Mouse (Mus musculus): ENCODE results near the gene Rbm47. TPM values are rescaled to one million over a fixed set of nuclear protein-coding genes. Genes with fewer than 3 reads are reported as not detected.

Rbm47 gene
- polyA plus RNA-seq (2014; fragmentation: Nextera tagmentation; extraction: Ambion mirVana) = 1.6 and 1.8 TPM in 2 replicates

DNA sequence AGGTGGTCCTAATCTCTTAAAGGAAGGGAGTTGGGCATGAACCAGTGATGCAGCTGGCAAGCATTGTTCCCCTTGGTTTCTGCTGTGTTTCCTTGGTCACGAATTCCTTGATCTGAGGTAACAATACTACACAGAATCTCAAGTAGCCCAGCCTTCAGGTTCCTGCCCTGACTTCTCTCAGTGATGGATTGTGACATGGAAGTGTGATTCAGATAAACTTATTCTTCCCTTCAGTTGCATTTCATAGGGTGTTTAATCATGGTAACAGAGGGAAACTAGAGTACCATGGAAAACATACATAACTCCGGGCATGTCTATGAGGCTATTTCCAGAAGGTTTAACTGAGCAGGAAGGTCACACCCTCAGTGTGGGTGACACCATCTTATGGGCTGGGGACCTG, at the start of gene Rbm47:
TSS of gene Rbm47 (minus strand) at position 101 of the 400 bp plus-strand sequence.
- ATAC-seq (ENCODE audit: insufficient number of reproducible peaks, insufficient read depth, low FRiP score, low read depth) = no peak
- H3K36me3 ChIP-seq (ENCODE audit: control insufficient read depth, insufficient read depth, low read length) = no peaks in the 10 kb centered on the region
- H3K9ac ChIP-seq (ENCODE audit: low read length) = no peak within 1 kb of the TSS
- H3K9me3 ChIP-seq (ENCODE audit: control insufficient read depth, low read length) = 0 out of 2 replicates have a peak, but pooled peaks cover 3% of the 10 kb centered on the region
- peaks cover 0 to 3% of the 10 kb centered on the region in 2 experiments; a peak in 1 of 4 replicates for H3K4me1 ChIP-seq (ENCODE audit: control insufficient read depth in 2 of 2, insufficient read depth in 2 of 2, low read length in 2 of 2)
- no peak within 1 kb of the TSS for H3K27ac ChIP-seq (replicated peaks in 1 of 2; ENCODE audit: control insufficient read depth in 1 of 2, insufficient read depth in 1 of 2, low read depth in 2 of 2, low read length in 2 of 2)
- 81% methylated on average over 2 of the region's 2 CpGs for WGBS
- no peak within 1 kb of the TSS for H3K4me3 ChIP-seq (ENCODE audit: control insufficient read depth in 1 of 2, insufficient read depth in 1 of 2, low read depth in 1 of 2, low read length in 2 of 2)
- no peaks in the 10 kb centered on the region for H3K27me3 ChIP-seq (ENCODE audit: control insufficient read depth, insufficient read depth, low read length)
- H3K4me2 ChIP-seq (ENCODE audit: low read length) = no peak within 1 kb of the TSS

DNA sequence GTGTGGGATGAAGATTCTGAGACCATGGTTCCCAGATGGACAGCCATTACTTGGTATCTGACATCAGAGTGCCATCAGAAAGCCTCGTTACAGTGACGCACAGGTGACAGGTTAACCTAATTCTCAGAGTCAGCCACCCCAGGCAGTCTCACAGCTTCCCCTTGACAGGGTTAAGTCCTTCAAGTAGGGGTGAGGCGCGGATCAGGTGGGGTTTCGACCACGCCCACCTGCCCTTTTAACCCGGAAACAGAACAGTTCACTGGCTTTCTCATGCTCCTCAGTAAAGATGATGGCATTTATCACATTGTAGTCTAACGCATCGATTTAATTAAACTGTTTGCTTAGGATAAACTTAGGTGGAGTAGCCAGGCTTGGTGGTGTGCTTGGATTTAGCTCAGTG, 47.7 kb upstream of the Rbm47 start:
- WGBS = 74% methylated on average over 9 of the region's 9 CpGs
- Histone ChIP-seq H3K27me3 (ENCODE audit: control insufficient read depth, insufficient read depth, low read length) (no peaks in the 10 kb centered on the region), H3K4me2 (ENCODE audit: low read length) (no peak overlapping the region), H3K9ac (ENCODE audit: low read length) (no peak overlapping the region), H3K9me3 (ENCODE audit: control insufficient read depth, low read length) (no peaks in the 10 kb centered on the region), H3K27ac (replicated peaks in 1 of 2; ENCODE audit: control insufficient read depth in 1 of 2, insufficient read depth in 1 of 2, low read depth in 2 of 2, low read length in 2 of 2) (no peak overlapping the region), H3K4me3 (ENCODE audit: control insufficient read depth in 1 of 2, insufficient read depth in 1 of 2, low read depth in 1 of 2, low read length in 2 of 2) (no peak overlapping the region), H3K36me3 (ENCODE audit: control insufficient read depth, insufficient read depth, low read length) (no peaks in the 10 kb centered on the region), H3K4me1 (ENCODE audit: control insufficient read depth in 2 of 2, insufficient read depth in 2 of 2, low read length in 2 of 2) (peaks cover 0 to 5% of the 10 kb centered on the region in 2 experiments; a peak in 1 of 4 replicates)
- no peak for ATAC-seq (ENCODE audit: insufficient number of reproducible peaks, insufficient read depth, low FRiP score, low read depth)

DNA sequence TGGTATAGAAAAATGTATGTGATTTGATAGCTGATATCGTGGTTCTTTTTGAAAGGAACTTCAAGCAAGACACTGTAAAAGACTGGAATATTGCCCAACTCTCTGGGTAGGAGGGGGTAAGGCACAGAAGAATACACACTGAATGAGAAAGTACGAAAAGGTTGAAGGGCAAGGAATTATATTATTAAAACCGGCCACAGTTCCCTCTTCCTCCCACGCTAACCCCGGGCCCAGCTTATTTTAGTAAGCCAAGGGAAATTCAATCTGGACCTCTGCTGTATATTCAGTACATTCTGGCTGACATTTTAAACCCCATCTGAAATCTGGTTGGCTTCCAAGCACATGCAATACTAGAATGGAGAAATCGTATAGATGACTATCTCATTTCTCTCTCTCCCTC, 46.8 kb upstream of the Rbm47 start:
- ATAC-seq (ENCODE audit: insufficient number of reproducible peaks, insufficient read depth, low FRiP score, low read depth) = no peak
- Histone ChIP-seq H3K4me3 (ENCODE audit: control insufficient read depth in 1 of 2, insufficient read depth in 1 of 2, low read depth in 1 of 2, low read length in 2 of 2) (no peak overlapping the region), H3K9ac (ENCODE audit: low read length) (no peak overlapping the region), H3K27me3 (ENCODE audit: control insufficient read depth, insufficient read depth, low read length) (no peaks in the 10 kb centered on the region), H3K4me1 (ENCODE audit: control insufficient read depth in 2 of 2, insufficient read depth in 2 of 2, low read length in 2 of 2) (peaks cover 0 to 5% of the 10 kb centered on the region in 2 experiments; a peak in 1 of 4 replicates), H3K9me3 (ENCODE audit: control insufficient read depth, low read length) (no peaks in the 10 kb centered on the region), H3K4me2 (ENCODE audit: low read length) (no peak overlapping the region), H3K27ac (replicated peaks in 1 of 2; ENCODE audit: control insufficient read depth in 1 of 2, insufficient read depth in 1 of 2, low read depth in 2 of 2, low read length in 2 of 2) (no peak overlapping the region), H3K36me3 (ENCODE audit: control insufficient read depth, insufficient read depth, low read length) (no peaks in the 10 kb centered on the region)
- WGBS = 82% methylated on average over 6 of the region's 6 CpGs

DNA sequence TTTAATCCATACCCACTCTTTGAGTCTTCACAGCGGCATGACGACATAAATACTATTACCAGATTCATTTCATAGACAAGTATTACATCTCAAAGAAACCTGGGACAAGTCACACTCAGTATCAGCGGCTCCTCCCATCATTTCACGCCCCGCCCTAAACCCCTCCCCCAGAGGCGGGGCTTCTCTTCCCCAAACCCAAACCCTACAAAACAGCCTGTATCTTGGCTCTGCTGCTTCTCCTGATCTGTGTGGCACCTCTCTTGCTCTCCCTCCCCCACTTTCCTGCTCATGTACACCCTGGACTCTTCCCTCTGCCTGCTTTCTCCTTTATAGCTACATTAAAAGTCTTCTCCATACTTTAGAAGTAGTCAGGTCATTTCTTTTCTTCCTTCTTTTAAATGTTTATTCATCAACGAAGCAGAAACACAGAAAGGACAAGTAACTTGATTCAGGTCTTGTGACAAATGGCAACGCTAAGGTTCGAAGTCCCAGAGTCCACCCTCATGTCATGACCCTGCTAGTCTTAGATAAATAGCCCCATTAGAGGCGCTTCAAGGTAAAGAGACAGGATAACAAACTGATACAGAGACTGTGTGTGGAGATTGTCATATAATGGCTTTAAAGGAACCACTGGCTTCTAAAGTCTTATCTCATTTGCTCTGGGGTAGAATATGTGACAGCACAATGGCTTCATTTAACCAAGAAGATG, 42.8 kb upstream of the Rbm47 start:
- Histone ChIP-seq H3K4me2 (ENCODE audit: low read length) (no peak overlapping the region), H3K4me1 (ENCODE audit: control insufficient read depth in 2 of 2, insufficient read depth in 2 of 2, low read length in 2 of 2) (peaks cover 0 to 5% of the 10 kb centered on the region in 2 experiments; a peak in 1 of 4 replicates), H3K27ac (replicated peaks in 1 of 2; ENCODE audit: control insufficient read depth in 1 of 2, insufficient read depth in 1 of 2, low read depth in 2 of 2, low read length in 2 of 2) (no peak overlapping the region), H3K9me3 (ENCODE audit: control insufficient read depth, low read length) (no peaks in the 10 kb centered on the region), H3K9ac (ENCODE audit: low read length) (no peak overlapping the region), H3K27me3 (ENCODE audit: control insufficient read depth, insufficient read depth, low read length) (no peaks in the 10 kb centered on the region), H3K4me3 (ENCODE audit: control insufficient read depth in 1 of 2, insufficient read depth in 1 of 2, low read depth in 1 of 2, low read length in 2 of 2) (no peak overlapping the region), H3K36me3 (ENCODE audit: control insufficient read depth, insufficient read depth, low read length) (no peaks in the 10 kb centered on the region)
- ATAC-seq (ENCODE audit: insufficient number of reproducible peaks, insufficient read depth, low FRiP score, low read depth) = no peak
- 55% methylated on average over 10 of the region's 10 CpGs for WGBS

DNA sequence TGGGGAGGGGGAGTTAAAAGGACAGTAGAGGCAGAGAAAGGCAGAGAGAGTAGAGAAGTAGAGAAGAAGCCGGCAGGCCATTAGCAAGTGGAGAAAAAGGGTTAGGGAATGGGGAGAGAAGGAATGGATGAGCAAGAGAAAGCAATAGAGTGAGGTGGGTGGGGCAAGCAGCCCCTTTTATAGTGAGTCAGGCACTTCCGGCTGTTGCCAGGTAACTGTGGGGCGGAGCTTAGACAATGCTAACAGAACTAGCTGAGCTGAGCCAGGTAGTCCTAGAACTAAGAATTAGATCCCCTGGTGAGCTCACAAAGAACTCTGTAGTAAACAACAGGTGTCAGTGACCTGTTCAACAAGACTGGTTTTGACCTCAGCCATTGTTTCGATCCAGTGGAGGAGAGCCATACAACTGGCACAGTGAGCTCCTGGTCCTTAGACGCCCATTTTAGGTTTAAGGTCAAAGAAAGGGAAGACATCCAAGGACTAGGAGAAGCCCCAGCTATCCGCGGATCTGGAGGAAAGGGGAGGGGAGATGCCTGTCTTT, 41.5 kb upstream of the Rbm47 start:
- no peak for ATAC-seq (ENCODE audit: insufficient number of reproducible peaks, insufficient read depth, low FRiP score, low read depth)
- no peak overlapping the region for H3K27ac ChIP-seq (replicated peaks in 1 of 2; ENCODE audit: control insufficient read depth in 1 of 2, insufficient read depth in 1 of 2, low read depth in 2 of 2, low read length in 2 of 2)
- WGBS = 60% methylated on average over 7 of the region's 7 CpGs

DNA sequence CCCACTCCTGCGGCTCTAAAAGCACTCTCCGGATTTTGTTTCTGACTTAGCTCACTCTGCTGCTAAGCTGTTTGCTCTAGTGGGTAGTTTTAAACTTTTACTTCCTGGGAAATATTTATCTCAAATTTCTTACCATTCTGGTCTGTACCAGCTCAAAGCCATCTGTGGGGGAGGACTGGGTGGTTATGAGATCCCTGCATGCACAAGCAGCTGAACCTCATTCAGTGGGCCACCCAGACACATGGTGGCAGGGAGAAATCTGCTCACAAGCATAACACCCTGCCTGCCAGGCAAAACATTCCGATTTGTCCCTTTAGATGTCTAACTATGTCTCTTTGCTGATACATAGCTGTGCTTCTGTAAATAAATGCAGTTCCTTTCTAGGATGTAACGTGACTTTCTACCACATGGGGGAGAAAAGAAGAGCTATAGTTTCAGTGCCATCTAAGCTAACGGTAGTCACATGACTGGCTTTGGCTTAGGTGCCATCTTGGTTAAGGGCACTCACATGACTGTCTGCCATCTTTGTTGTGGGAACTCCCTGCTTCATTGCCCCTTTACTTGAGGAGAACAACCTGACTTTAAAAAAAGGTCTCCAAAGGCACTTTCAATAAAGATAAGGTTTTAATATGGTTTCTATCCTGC, 36.7 kb upstream of the Rbm47 start:
- H3K4me3 ChIP-seq (ENCODE audit: control insufficient read depth in 1 of 2, insufficient read depth in 1 of 2, low read depth in 1 of 2, low read length in 2 of 2) = no peak overlapping the region
- H3K27ac ChIP-seq (replicated peaks in 1 of 2; ENCODE audit: control insufficient read depth in 1 of 2, insufficient read depth in 1 of 2, low read depth in 2 of 2, low read length in 2 of 2) = no peak overlapping the region
- H3K27me3 ChIP-seq (ENCODE audit: control insufficient read depth, insufficient read depth, low read length) = no peaks in the 10 kb centered on the region
- no peak overlapping the region for H3K9ac ChIP-seq (ENCODE audit: low read length)
- WGBS = 81% methylated on average over 5 of the region's 5 CpGs
- no peaks in the 10 kb centered on the region for H3K36me3 ChIP-seq (ENCODE audit: control insufficient read depth, insufficient read depth, low read length)
- no peaks in the 10 kb centered on the region for H3K9me3 ChIP-seq (ENCODE audit: control insufficient read depth, low read length)
- no peaks in the 10 kb centered on the region for H3K4me1 ChIP-seq (ENCODE audit: control insufficient read depth in 2 of 2, insufficient read depth in 2 of 2, low read length in 2 of 2)
- no peak overlapping the region for H3K4me2 ChIP-seq (ENCODE audit: low read length)
- no peak for ATAC-seq (ENCODE audit: insufficient number of reproducible peaks, insufficient read depth, low FRiP score, low read depth)

More for the DNA sequence above, 41.5 kb upstream of the Rbm47 start:
- Histone ChIP-seq H3K4me2 (ENCODE audit: low read length) (no peak overlapping the region), H3K27me3 (ENCODE audit: control insufficient read depth, insufficient read depth, low read length) (no peaks in the 10 kb centered on the region), H3K36me3 (ENCODE audit: control insufficient read depth, insufficient read depth, low read length) (no peaks in the 10 kb centered on the region), H3K4me1 (ENCODE audit: control insufficient read depth in 2 of 2, insufficient read depth in 2 of 2, low read length in 2 of 2) (peaks cover 0 to 5% of the 10 kb centered on the region in 2 experiments; a peak in 1 of 4 replicates), H3K9ac (ENCODE audit: low read length) (no peak overlapping the region), H3K9me3 (ENCODE audit: control insufficient read depth, low read length) (no peaks in the 10 kb centered on the region), H3K4me3 (ENCODE audit: control insufficient read depth in 1 of 2, insufficient read depth in 1 of 2, low read depth in 1 of 2, low read length in 2 of 2) (no peak overlapping the region)

DNA sequence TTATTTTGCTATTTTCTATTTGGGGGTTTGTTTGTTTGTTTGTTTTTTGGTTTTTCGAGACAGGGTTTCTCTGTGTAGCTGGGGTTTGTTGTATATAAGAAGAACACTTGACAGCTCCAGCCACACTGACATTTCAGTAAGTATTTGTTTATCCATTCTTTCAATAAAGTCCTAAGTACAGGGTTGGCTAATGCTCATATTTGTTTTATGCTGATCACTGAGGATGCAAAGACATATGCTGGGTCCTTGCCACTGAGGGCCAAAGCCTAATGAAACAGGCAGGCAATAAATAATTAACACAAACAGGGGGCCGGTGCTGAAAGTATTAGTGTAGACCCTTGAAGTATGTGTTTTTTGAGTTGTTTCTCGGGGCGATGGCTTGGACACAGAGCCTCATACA, 32.0 kb upstream of the Rbm47 start:
- Histone ChIP-seq H3K4me3 (ENCODE audit: control insufficient read depth in 1 of 2, insufficient read depth in 1 of 2, low read depth in 1 of 2, low read length in 2 of 2) (no peak overlapping the region), H3K4me2 (ENCODE audit: low read length) (no peak overlapping the region), H3K27me3 (ENCODE audit: control insufficient read depth, insufficient read depth, low read length) (no peaks in the 10 kb centered on the region), H3K27ac (replicated peaks in 1 of 2; ENCODE audit: control insufficient read depth in 1 of 2, insufficient read depth in 1 of 2, low read depth in 2 of 2, low read length in 2 of 2) (no peak overlapping the region), H3K9ac (ENCODE audit: low read length) (no peak overlapping the region), H3K9me3 (ENCODE audit: control insufficient read depth, low read length) (no peaks in the 10 kb centered on the region), H3K36me3 (ENCODE audit: control insufficient read depth, insufficient read depth, low read length) (no peaks in the 10 kb centered on the region), H3K4me1 (ENCODE audit: control insufficient read depth in 2 of 2, insufficient read depth in 2 of 2, low read length in 2 of 2) (no peaks in the 10 kb centered on the region; a peak in 1 of 4 replicates)
- no peak for ATAC-seq (ENCODE audit: insufficient number of reproducible peaks, insufficient read depth, low FRiP score, low read depth)
- 76% methylated on average over 4 of the region's 4 CpGs for WGBS

Data from heart, embryonic 14.5 days (tissue).